Mouse (Mus musculus) C2C12 (cell line): Measurements from ENCODE around the gene 4921504E06Rik. TPM values are rescaled to one million over a fixed set of nuclear protein-coding genes. Genes with fewer than 3 reads are reported as not detected.
A peak's percentile ranks its signal among the peaks of the same experiment; 100 is the strongest.

Experiments used
- H3K27me3 ChIP-seq: one replicate; pipeline ENCODE4 v1.6.1; 2011; ENCODE audit not compliant: control insufficient read depth, insufficient read depth, insufficient read length
- H3K36me3 ChIP-seq: one replicate; pipeline ENCODE4 v1.6.1; 2011; ENCODE audit not compliant: control insufficient read depth, insufficient read depth
- H3K4me3 ChIP-seq: one replicate; pipeline ENCODE4 v1.5.1; 2011; ENCODE audit warnings: mild to moderate bottlenecking, control low read depth; ENCODE audit not compliant: poor library complexity, insufficient read depth, severe bottlenecking
- H3K79me2 ChIP-seq: one replicate; pipeline ENCODE4 v1.6.1; 2011; ENCODE audit not compliant: control insufficient read depth, insufficient read depth
- H3K79me3 ChIP-seq: one replicate; pipeline ENCODE4 v1.6.1; 2011; ENCODE audit warnings: low read depth, control low read depth
- H3ac ChIP-seq: one replicate; pipeline ENCODE3; 2011; ENCODE audit warnings: low read depth; ENCODE audit not compliant: control insufficient read depth, insufficient read length
- CEBPB ChIP-seq: IDR thresholded peaks from one replicate; pipeline ENCODE4 v1.6.1; 2011; ENCODE audit warnings: low read depth, mild to moderate bottlenecking, control low read depth, moderate library complexity
- CTCF ChIP-seq: IDR thresholded peaks from one replicate; pipeline ENCODE4 v1.5.1; 2011; ENCODE audit not compliant: control insufficient read depth, insufficient read depth, insufficient read length
- FOSL1 ChIP-seq: IDR thresholded peaks from one replicate; pipeline ENCODE4 v1.8.0; 2011; ENCODE audit warnings: mild to moderate bottlenecking, low read length; ENCODE audit not compliant: poor library complexity, insufficient read depth, severe bottlenecking
- MAX ChIP-seq: IDR thresholded peaks from one replicate; pipeline ENCODE4 v1.6.1; 2011; ENCODE audit warnings: mild to moderate bottlenecking, control low read depth
- MYOD1 ChIP-seq: IDR thresholded peaks from one replicate; pipeline ENCODE4 v1.6.1; 2011; ENCODE audit warnings: low read depth; ENCODE audit not compliant: control insufficient read depth, insufficient read length
- MYOG ChIP-seq: IDR thresholded peaks from one replicate; pipeline ENCODE4 v1.6.1; 2011; ENCODE audit not compliant: control insufficient read depth, insufficient read length; ENCODE audit errors: extremely low read depth
- USF1 ChIP-seq: IDR thresholded peaks from one replicate; pipeline ENCODE4 v1.6.1; 2011; ENCODE audit warnings: low read depth, mild to moderate bottlenecking, control low read depth, moderate library complexity
- long read RNA-seq, 2 experiments: library from polyadenylated mRNA; unstranded; transcript quantifications; one replicate each; pipeline ENCODE4 v2.0.0; 2019 to 2020
- polyA plus RNA-seq: library from polyadenylated mRNA; unstranded; fragments of >200 nt; fragmentation: generic; extraction: Trizol; gene quantifications from one replicate; pipeline ENCODE4 v1.2.1, GENCODE M21; 2012; ENCODE audit warnings: missing spikeins

Gene 4921504E06Rik
- polyA plus RNA-seq = not detected
- long read RNA-seq, experiment 1 = 0 reads
- long read RNA-seq, experiment 2 = 0 reads

GRCm38 (mm10) chr2:19553821-19554592 lies at the start of gene 4921504E06Rik:
Gene 4921504E06Rik (minus strand): TSS chr2:19553914.
- Histone ChIP-seq H3K36me3 (no peaks in the 10 kb centered on the region), H3K79me3 (no peaks in the 10 kb centered on the region), H3K27me3 (no peaks in the 10 kb centered on the region), H3K79me2 (no peaks in the 10 kb centered on the region), H3K4me3 (no peak within 1 kb of the TSS), H3ac (no peak within 1 kb of the TSS)
- TF ChIP-seq FOSL1 = no peak
- no peak for TF ChIP-seq USF1
- TF ChIP-seq MYOG = no peak
- TF ChIP-seq MAX = no peak
- TF ChIP-seq CEBPB = no peak
- TF ChIP-seq MYOD1 = no peak
- TF ChIP-seq CTCF = no peak

DNA sequence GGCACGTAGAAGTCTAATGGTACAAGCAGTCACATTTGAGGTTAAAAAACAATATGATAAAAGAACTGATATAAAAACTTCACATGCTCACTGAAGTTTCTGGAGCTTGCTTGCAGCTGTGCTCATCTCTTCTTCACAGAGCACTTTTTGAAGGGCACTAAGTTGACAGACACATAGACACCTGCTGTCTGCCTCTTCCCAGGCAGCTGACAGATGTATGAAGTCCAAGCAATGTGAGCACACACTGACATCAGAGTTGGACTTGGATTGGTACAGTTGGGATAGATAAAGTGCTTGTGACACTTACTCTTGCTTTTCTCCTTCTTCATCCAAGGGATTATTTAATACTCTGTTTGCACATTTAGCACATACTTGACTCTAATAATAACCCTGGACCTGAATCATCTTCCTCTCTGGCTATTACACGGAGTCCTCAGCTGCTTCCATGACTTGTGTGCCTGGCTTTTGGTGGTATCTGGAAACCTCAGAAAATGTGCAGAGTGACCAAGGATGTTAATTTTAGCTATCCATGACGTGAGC lies 47.7 kb upstream of the 4921504E06Rik start:
- Histone ChIP-seq H3K36me3 (no peaks in the 10 kb centered on the region), H3K27me3 (no peaks in the 10 kb centered on the region), H3K79me3 (no peaks in the 10 kb centered on the region), H3K79me2 (no peaks in the 10 kb centered on the region), H3ac (no peak overlapping the region), H3K4me3 (no peak overlapping the region)
- no peak for TF ChIP-seq USF1
- no peak for TF ChIP-seq CTCF
- TF ChIP-seq MYOG = no peak
- TF ChIP-seq MYOD1 = peak; percentile 52

DNA sequence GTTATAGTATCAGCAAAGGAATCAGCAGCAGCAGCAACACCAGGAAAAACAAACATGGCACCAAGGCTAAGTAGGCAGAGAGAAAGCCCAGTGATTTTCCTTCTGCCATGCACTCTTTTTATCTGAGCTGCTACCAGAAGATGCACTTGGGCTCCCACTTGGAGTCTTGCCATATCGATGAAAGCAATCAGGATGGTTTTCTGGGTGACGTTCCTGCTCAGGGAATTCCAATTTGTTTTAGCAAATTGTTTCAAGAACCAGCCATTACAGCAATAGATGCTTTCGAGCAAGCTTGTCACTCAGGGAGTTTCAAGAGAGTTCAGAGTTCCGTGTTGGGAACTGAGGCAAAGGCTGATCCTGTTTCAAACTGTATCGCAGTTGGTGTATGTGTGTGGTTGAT lies 47.1 kb upstream of the 4921504E06Rik start:
- no peaks in the 10 kb centered on the region for H3K36me3 ChIP-seq
- H3K27me3 ChIP-seq = no peaks in the 10 kb centered on the region
- no peak overlapping the region for H3ac ChIP-seq
- no peaks in the 10 kb centered on the region for H3K79me2 ChIP-seq
- no peak overlapping the region for H3K4me3 ChIP-seq
- no peaks in the 10 kb centered on the region for H3K79me3 ChIP-seq
- TF ChIP-seq USF1 (no peak), MYOG (no peak), MAX (no peak), CEBPB (no peak), MYOD1 (no peak), CTCF (no peak), FOSL1 (no peak)

DNA sequence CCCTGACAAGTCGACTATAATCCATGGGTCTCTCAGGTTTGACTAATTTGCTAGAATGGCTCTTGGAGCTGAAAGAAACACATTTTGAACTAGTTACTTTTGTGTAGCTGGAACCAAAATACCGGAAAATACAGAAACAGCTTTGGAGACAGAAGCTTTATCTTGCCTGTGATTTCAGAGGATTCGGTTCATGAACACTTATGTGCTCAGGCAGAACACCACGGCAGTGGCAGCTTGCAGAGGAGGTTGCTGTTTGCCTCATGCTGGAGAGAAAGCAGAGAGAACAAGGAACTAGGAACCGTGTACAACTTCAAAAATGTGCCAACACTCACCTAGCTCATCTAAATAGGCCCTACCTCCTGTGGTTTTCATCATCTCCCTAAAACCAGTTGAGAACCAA lies 46.1 kb upstream of the 4921504E06Rik start:
- Histone ChIP-seq H3K36me3 (no peaks in the 10 kb centered on the region), H3K4me3 (no peak overlapping the region), H3K27me3 (no peaks in the 10 kb centered on the region), H3K79me3 (no peaks in the 10 kb centered on the region), H3ac (no peak overlapping the region), H3K79me2 (no peaks in the 10 kb centered on the region)
- TF ChIP-seq MYOD1 = no peak
- no peak for TF ChIP-seq CEBPB
- no peak for TF ChIP-seq CTCF
- TF ChIP-seq MYOG = no peak
- TF ChIP-seq FOSL1 = no peak
- TF ChIP-seq USF1 = no peak
- TF ChIP-seq MAX = no peak

DNA sequence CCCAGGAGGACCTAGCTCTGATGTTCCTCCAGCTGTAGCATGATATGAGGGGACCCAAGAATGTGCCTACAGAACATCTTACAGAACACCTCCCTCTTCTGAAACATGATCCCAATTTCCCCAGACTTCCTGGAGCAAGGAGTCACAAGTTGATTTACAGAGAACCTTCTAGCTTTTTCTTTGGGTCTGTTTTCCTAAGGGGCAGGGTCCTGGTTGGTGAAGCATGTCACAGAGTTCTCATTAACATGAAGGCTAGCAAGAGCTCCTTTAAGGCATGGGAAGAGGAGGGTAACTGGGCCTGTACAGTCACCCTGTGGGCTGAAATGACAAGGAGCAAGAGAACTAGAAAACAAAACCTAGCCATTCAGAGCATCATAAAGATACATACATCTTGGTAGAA lies 43.3 kb upstream of the 4921504E06Rik start:
- Histone ChIP-seq H3K79me3 (no peaks in the 10 kb centered on the region), H3K4me3 (no peak overlapping the region), H3ac (no peak overlapping the region), H3K27me3 (no peaks in the 10 kb centered on the region), H3K79me2 (no peaks in the 10 kb centered on the region), H3K36me3 (no peaks in the 10 kb centered on the region)
- no peak for TF ChIP-seq MYOD1

- TF ChIP-seq MYOG (no peak), FOSL1 (no peak), MAX (no peak), CEBPB (no peak), MYOD1 (no peak), USF1 (no peak), CTCF (no peak)
- Histone ChIP-seq H3K79me2 (no peaks in the 10 kb centered on the region), H3ac (no peak overlapping the region), H3K27me3 (no peaks in the 10 kb centered on the region), H3K4me3 (no peak overlapping the region), H3K79me3 (no peaks in the 10 kb centered on the region), H3K36me3 (no peaks in the 10 kb centered on the region)
Observed at GRCm38 (mm10) chr2:19596426-19596825, 42.7 kb upstream of the 4921504E06Rik start.
